Mouse (Mus musculus) forebrain, embryonic 15.5 days (tissue): ENCODE data around the gene Crybb3. TPM values are rescaled to one million over a fixed set of nuclear protein-coding genes. Genes with fewer than 3 reads are reported as not detected.

Experiments
- ATAC-seq: fragments of 200-750 bp; cut with Nextera tagmentation; replicated peaks from 2 replicates; pipeline ENCODE4 v1.8.0; 2017; ENCODE audit warnings: mild to moderate bottlenecking, moderate TSS enrichment, moderate library complexity
- H3K27ac ChIP-seq: fragments of 300-500 bp; sonication (generic); replicated peaks from 2 replicates; pipeline ENCODE4 v1.5.1; 2015; ENCODE audit warnings: mild to moderate bottlenecking, inconsistent platforms
- H3K27me3 ChIP-seq: fragments of 300-500 bp; sonication (generic); 2 replicates; pipeline ENCODE4 v1.6.1; 2015; ENCODE audit warnings: inconsistent platforms
- H3K36me3 ChIP-seq: fragments of 300-500 bp; sonication (generic); 2 replicates; pipeline ENCODE4 v1.6.1; 2015; ENCODE audit warnings: mild to moderate bottlenecking, inconsistent platforms
- H3K4me1 ChIP-seq: fragments of 300-500 bp; sonication (generic); 2 replicates; pipeline ENCODE4 v1.6.1; 2015; ENCODE audit warnings: inconsistent platforms
- H3K4me2 ChIP-seq: fragments of 300-500 bp; sonication (generic); replicated peaks from 2 replicates; pipeline ENCODE4 v1.6.1; 2015; ENCODE audit warnings: mild to moderate bottlenecking, inconsistent platforms
- H3K4me3 ChIP-seq: fragments of 300-500 bp; sonication (generic); 2 replicates; pipeline ENCODE4 v1.5.1; 2015; ENCODE audit warnings: mild to moderate bottlenecking, inconsistent platforms
- H3K9ac ChIP-seq: fragments of 300-500 bp; sonication (generic); replicated peaks from 2 replicates; pipeline ENCODE4 v1.6.1; 2015; ENCODE audit warnings: mild to moderate bottlenecking, inconsistent platforms
- H3K9me3 ChIP-seq: fragments of 300-500 bp; sonication (generic); 2 replicates; pipeline ENCODE4 v1.6.1; 2016; ENCODE audit warnings: inconsistent platforms
- WGBS: fragments of 180-500 bp; shearing (Covaris S2); methylation state at CpG from one replicate; pipeline ENCODE4 v1.1.7; 2015; ENCODE audit warnings: mixed read lengths; 5-methylcytosine and 5-hydroxymethylcytosine counted together
- polyA plus RNA-seq: library from polyadenylated mRNA; unstranded; fragments of >200 nt; fragmentation: Nextera tagmentation; extraction: Ambion mirVana; gene quantifications from 2 replicates; pipeline ENCODE4 v1.2.1, GENCODE M21; 2015

Crybb3 gene
- polyA plus RNA-seq, 1 experiment from 2014 or later = 0.73 TPM

- Histone ChIP-seq H3K4me2 (no peak overlapping the region), H3K27me3 (no peaks in the 10 kb centered on the region), H3K4me1 (peaks cover 42% of the 10 kb centered on the region), H3K27ac (peak overlapping the region; percentile 74), H3K9ac (no peak overlapping the region), H3K4me3 (no peak overlapping the region), H3K36me3 (no peaks in the 10 kb centered on the region), H3K9me3 (no peaks in the 10 kb centered on the region)
- ATAC-seq = 0 out of 2 replicates have a peak, but pooled peaks have one; percentile 1
- WGBS = 36% methylated on average over 6 of the region's 6 CpGs
Observed at GRCm38 (mm10) chr5:113040776-113041175, 40.6 kb downstream of the Crybb3 start.

- Histone ChIP-seq H3K4me3 (no peak overlapping the region), H3K4me2 (no peak overlapping the region), H3K9me3 (no peaks in the 10 kb centered on the region), H3K36me3 (no peaks in the 10 kb centered on the region), H3K27me3 (no peaks in the 10 kb centered on the region), H3K27ac (no peak overlapping the region), H3K4me1 (peaks cover 45% of the 10 kb centered on the region), H3K9ac (no peak overlapping the region)
- WGBS = 74% methylated on average over 6 of the region's 6 CpGs
- no peak for ATAC-seq
Observed at GRCm38 (mm10) chr5:113038601-113039000, 42.8 kb downstream of the Crybb3 start.

- 51% methylated on average over 10 of the region's 10 CpGs for WGBS
- no peak overlapping the region for H3K4me2 ChIP-seq
- no peak overlapping the region for H3K4me3 ChIP-seq
- H3K4me1 ChIP-seq = peaks cover 33% of the 10 kb centered on the region
- ATAC-seq = no peak
- no peaks in the 10 kb centered on the region for H3K36me3 ChIP-seq
- H3K9ac ChIP-seq = no peak overlapping the region
- H3K27ac ChIP-seq = peak overlapping the region; percentile 78
- H3K27me3 ChIP-seq = no peaks in the 10 kb centered on the region
- no peaks in the 10 kb centered on the region for H3K9me3 ChIP-seq
Observed at GRCm38 (mm10) chr5:113035094-113036047, 46.0 kb downstream of the Crybb3 start.

- Histone ChIP-seq H3K4me2 (no peak overlapping the region), H3K27ac (peak overlapping the region; percentile 61), H3K4me3 (no peak overlapping the region), H3K9me3 (no peaks in the 10 kb centered on the region), H3K9ac (no peak overlapping the region), H3K4me1 (peaks cover 32% of the 10 kb centered on the region), H3K27me3 (no peaks in the 10 kb centered on the region), H3K36me3 (no peaks in the 10 kb centered on the region)
- 35% methylated on average over 15 of the region's 15 CpGs for WGBS
- no peak for ATAC-seq
Observed at GRCm38 (mm10) chr5:113031201-113031754, 50.1 kb downstream of the Crybb3 start.

- Histone ChIP-seq H3K27me3 (no peaks in the 10 kb centered on the region), H3K4me2 (no peak overlapping the region), H3K9me3 (no peaks in the 10 kb centered on the region), H3K9ac (no peak overlapping the region), H3K36me3 (no peaks in the 10 kb centered on the region), H3K27ac (no peak overlapping the region), H3K4me1 (peaks cover 25% of the 10 kb centered on the region), H3K4me3 (no peak overlapping the region)
- ATAC-seq = no peak
- WGBS = 85% methylated on average over 3 of the region's 3 CpGs
Observed at GRCm38 (mm10) chr5:113030082-113030481, 51.3 kb downstream of the Crybb3 start.

- H3K4me3 ChIP-seq = no peak overlapping the region
- H3K36me3 ChIP-seq = no peaks in the 10 kb centered on the region
- H3K4me2 ChIP-seq = no peak overlapping the region
- H3K9ac ChIP-seq = no peak overlapping the region
- H3K4me1 ChIP-seq = peaks cover 24% of the 10 kb centered on the region
- H3K27ac ChIP-seq = no peak overlapping the region
- H3K27me3 ChIP-seq = no peaks in the 10 kb centered on the region
- WGBS = 86% methylated on average over 5 of the region's 5 CpGs
- no peaks in the 10 kb centered on the region for H3K9me3 ChIP-seq
- no peak for ATAC-seq
Observed at GRCm38 (mm10) chr5:113026706-113027105, 54.7 kb downstream of the Crybb3 start.

Other genes starting within 250 kb of the Crybb3 start
- 0.82 and 1.2 TPM in 2 replicates for gene Myo18b, start 185.2 kb downstream of the Crybb3 start, polyA plus RNA-seq
- gene Grk3, start 65.8 kb downstream of the Crybb3 start, polyA plus RNA-seq = 15.4 and 16.5 TPM in 2 replicates
- not detected in 2 replicates for gene Crybb2, start 11.5 kb downstream of the Crybb3 start, polyA plus RNA-seq
- 4.4 and 4.9 TPM in 2 replicates for gene 2900026A02Rik, start 139.7 kb upstream of the Crybb3 start, polyA plus RNA-seq
- not detected in 2 replicates for gene Tmem211, start 145.3 kb upstream of the Crybb3 start, polyA plus RNA-seq
- 14.7 and 15.7 TPM in 2 replicates for gene Sgsm1, start 229.2 kb upstream of the Crybb3 start, polyA plus RNA-seq